Mouse (Mus musculus): ENCODE data around the gene Acvr2b. TPM values are rescaled to one million over a fixed set of nuclear protein-coding genes. Genes with fewer than 3 reads are reported as not detected.
A peak's percentile ranks its signal among the peaks of the same experiment; 100 is the strongest.

Gene Acvr2b
- polyA plus RNA-seq, 1 experiment, result 0.02 TPM

- peaks cover 16% of the 10 kb centered on the region for H3K4me1 ChIP-seq (ENCODE audit: control insufficient read depth)
- peak overlapping the region; percentile 60 for H3K4me3 ChIP-seq (replicated peaks)
- H3K27me3 ChIP-seq (ENCODE audit: control insufficient read depth), result peaks cover 46% of the 10 kb centered on the region
- H3K9me3 ChIP-seq (ENCODE audit: control insufficient read depth, low read length), result no peaks in the 10 kb centered on the region
- no peak for TF ChIP-seq GATA1 (IDR thresholded peaks at IDR 0.05; ENCODE audit: low read length)
- no peak for TF ChIP-seq TAL1 (IDR thresholded peaks at IDR 0.05; ENCODE audit: low read length)
- H3K36me3 ChIP-seq (ENCODE audit: control insufficient read depth), result no peaks in the 10 kb centered on the region
These were observed 626 bp downstream of the Acvr2b start for GRCm38 (mm10) chr9:119402253-119403235.

- Histone ChIP-seq H3K27me3 (ENCODE audit: control insufficient read depth) (peaks cover 46% of the 10 kb centered on the region), H3K9me3 (ENCODE audit: control insufficient read depth, low read length) (no peaks in the 10 kb centered on the region), H3K4me1 (ENCODE audit: control insufficient read depth) (peaks cover 16% of the 10 kb centered on the region), H3K4me3 (replicated peaks) (peak overlapping the region; percentile 60), H3K36me3 (ENCODE audit: control insufficient read depth) (no peaks in the 10 kb centered on the region)
- TF ChIP-seq TAL1 (IDR thresholded peaks at IDR 0.05; ENCODE audit: low read length) (no peak), GATA1 (IDR thresholded peaks at IDR 0.05; ENCODE audit: low read length) (no peak)
These were observed 1.3 kb downstream of the Acvr2b start for GRCm38 (mm10) chr9:119403236-119403641.

GRCm38 (mm10) chr9:119404090-119404489, 2.2 kb downstream of the Acvr2b start:
- Histone ChIP-seq H3K4me1 (ENCODE audit: control insufficient read depth) (peaks cover 16% of the 10 kb centered on the region), H3K9me3 (ENCODE audit: control insufficient read depth, low read length) (no peaks in the 10 kb centered on the region), H3K4me3 (replicated peaks) (no peak overlapping the region), H3K36me3 (ENCODE audit: control insufficient read depth) (no peaks in the 10 kb centered on the region), H3K27me3 (ENCODE audit: control insufficient read depth) (peaks cover 46% of the 10 kb centered on the region)
- TF ChIP-seq TAL1 (IDR thresholded peaks at IDR 0.05; ENCODE audit: low read length) (no peak), GATA1 (IDR thresholded peaks at IDR 0.05; ENCODE audit: low read length) (no peak)

GRCm38 (mm10) chr9:119407884-119408283, 6.0 kb downstream of the Acvr2b start:
- Histone ChIP-seq H3K9me3 (ENCODE audit: control insufficient read depth, low read length) (peaks cover 2% of the 10 kb centered on the region; the same call in 1 of the 2 replicates), H3K4me1 (ENCODE audit: control insufficient read depth) (peaks cover 6% of the 10 kb centered on the region), H3K4me3 (replicated peaks) (no peak overlapping the region), H3K27me3 (ENCODE audit: control insufficient read depth) (peaks cover 27% of the 10 kb centered on the region), H3K36me3 (ENCODE audit: control insufficient read depth) (no peaks in the 10 kb centered on the region)
- TF ChIP-seq GATA1 (IDR thresholded peaks at IDR 0.05; ENCODE audit: low read length) (no peak), TAL1 (IDR thresholded peaks at IDR 0.05; ENCODE audit: low read length) (no peak)

- Histone ChIP-seq H3K27me3 (ENCODE audit: control insufficient read depth) (peaks cover 15% of the 10 kb centered on the region), H3K4me1 (ENCODE audit: control insufficient read depth) (no peaks in the 10 kb centered on the region), H3K4me3 (replicated peaks) (no peak overlapping the region), H3K36me3 (ENCODE audit: control insufficient read depth) (no peaks in the 10 kb centered on the region; the same call in 1 of the 2 replicates), H3K9me3 (ENCODE audit: control insufficient read depth, low read length) (peaks cover 6% of the 10 kb centered on the region)
- TF ChIP-seq GATA1 (IDR thresholded peaks at IDR 0.05; ENCODE audit: low read length), result no peak
These were observed 7.2 kb downstream of the Acvr2b start for GRCm38 (mm10) chr9:119408898-119409664.

- Histone ChIP-seq H3K27me3 (ENCODE audit: control insufficient read depth) (peaks cover 7% of the 10 kb centered on the region; the same call in 1 of the 2 replicates), H3K36me3 (ENCODE audit: control insufficient read depth) (no peaks in the 10 kb centered on the region; the same call in 1 of the 2 replicates), H3K4me1 (ENCODE audit: control insufficient read depth) (no peaks in the 10 kb centered on the region), H3K4me3 (replicated peaks) (no peak overlapping the region), H3K9me3 (ENCODE audit: control insufficient read depth, low read length) (peaks cover 6% of the 10 kb centered on the region)
- TF ChIP-seq GATA1 (IDR thresholded peaks at IDR 0.05; ENCODE audit: low read length) (no peak), TAL1 (IDR thresholded peaks at IDR 0.05; ENCODE audit: low read length) (no peak)
These were observed 7.9 kb downstream of the Acvr2b start for GRCm38 (mm10) chr9:119409864-119410263.

- Histone ChIP-seq H3K4me1 (ENCODE audit: control insufficient read depth) (no peaks in the 10 kb centered on the region), H3K36me3 (ENCODE audit: control insufficient read depth) (no peaks in the 10 kb centered on the region; the same call in 1 of the 2 replicates), H3K27me3 (ENCODE audit: control insufficient read depth) (no peaks in the 10 kb centered on the region), H3K4me3 (replicated peaks) (no peak overlapping the region), H3K9me3 (ENCODE audit: control insufficient read depth, low read length) (peaks cover 2% of the 10 kb centered on the region)
- TF ChIP-seq TAL1 (IDR thresholded peaks at IDR 0.05; ENCODE audit: low read length) (no peak), GATA1 (IDR thresholded peaks at IDR 0.05; ENCODE audit: low read length) (no peak)
These were observed 16.1 kb downstream of the Acvr2b start for GRCm38 (mm10) chr9:119418025-119418424.

GRCm38 (mm10) chr9:119419852-119420438, 18.0 kb downstream of the Acvr2b start:
- TF ChIP-seq TAL1 (IDR thresholded peaks at IDR 0.05; ENCODE audit: low read length), result no peak
- TF ChIP-seq GATA1 (IDR thresholded peaks at IDR 0.05; ENCODE audit: low read length), result no peak
- Histone ChIP-seq H3K9me3 (ENCODE audit: control insufficient read depth, low read length) (no peaks in the 10 kb centered on the region), H3K4me3 (replicated peaks) (no peak overlapping the region), H3K36me3 (ENCODE audit: control insufficient read depth) (no peaks in the 10 kb centered on the region), H3K4me1 (ENCODE audit: control insufficient read depth) (no peaks in the 10 kb centered on the region), H3K27me3 (ENCODE audit: control insufficient read depth) (no peaks in the 10 kb centered on the region)

All from erythroblast, embryonic 14.5 days (primary cell).